ENCODE assay signal across 23 mouse cellular contexts in genomic region chr12:100022490-100022889, GRCm38 (mm10). TPM values are rescaled to one million over a fixed set of nuclear protein-coding genes. Genes with fewer than 3 reads are reported as not detected.
DNase-seq lines count a peak whose midpoint lies in the region; ATAC-seq lines count a peak whose summit lies in the region.
"Had no signal": no experiment of that assay in that cellular context is flagged by ENCODE, and none has a peak within 500 bp of the region (broad histone marks: within the 10 kb centered on the region; RNA-seq: fewer than 3 reads in every experiment).

No protein-coding gene starts in this region.

- no peaks in the 10 kb centered on the region for H3K4me1 ChIP-seq in heart, embryonic 11.5 days (ENCODE audit: control insufficient read depth, insufficient read depth, low read length)
- no peaks in the 10 kb centered on the region for H3K4me1 ChIP-seq in midbrain, embryonic 14.5 days (ENCODE audit: control insufficient read depth, insufficient read depth, low read length)
- H3K4me1 ChIP-seq: embryonic facial prominence, embryonic 13.5 days; heart, embryonic 15.5 days; limb, embryonic 10.5 days; liver, embryonic 13.5 days had no signal

- no peak overlapping the region for H3K4me2 ChIP-seq in heart, embryonic 11.5 days
- H3K4me2 ChIP-seq in midbrain, embryonic 14.5 days (ENCODE audit: low read length): no peak overlapping the region
- H3K4me2 ChIP-seq: embryonic facial prominence, embryonic 13.5 days; forebrain, embryonic 15.5 days; heart, embryonic 15.5 days; liver, embryonic 13.5 days; lung, embryonic 15.5 days; neural tube, embryonic 15.5 days had no signal

- no peak overlapping the region for H3K4me3 ChIP-seq in heart, embryonic 11.5 days (ENCODE audit: low read depth, low read length)
- H3K4me3 ChIP-seq in midbrain, embryonic 14.5 days (replicated peaks; ENCODE audit: low read depth, low read length): no peak overlapping the region
- H3K4me3 ChIP-seq: embryonic facial prominence, embryonic 13.5 days; forebrain, embryonic 15.5 days; heart, embryonic 15.5 days; limb, embryonic 10.5 days; liver, embryonic 13.5 days; lung, embryonic 15.5 days; megakaryocyte, embryonic 14.5 days; neural tube, embryonic 15.5 days had no signal

- ATAC-seq in heart, embryonic 11.5 days (replicated peaks; ENCODE audit: insufficient number of reproducible peaks, low FRiP score, low TSS enrichment): no peak
- ATAC-seq in megakaryocyte, adult 5-6 weeks (ENCODE audit: poor library complexity, severe bottlenecking): peak; percentile 74
- ATAC-seq in midbrain, embryonic 14.5 days (ENCODE audit: low FRiP score, low TSS enrichment): no peak
- ATAC-seq: forebrain, embryonic 15.5 days; midbrain, embryonic 16.5 days had no signal

- no peaks in the 10 kb centered on the region for H3K36me3 ChIP-seq in heart, embryonic 11.5 days (ENCODE audit: control insufficient read depth, insufficient read depth, low read length)
- H3K36me3 ChIP-seq in midbrain, embryonic 14.5 days (ENCODE audit: control insufficient read depth, insufficient read depth, low read length): no peaks in the 10 kb centered on the region
- H3K36me3 ChIP-seq: embryonic facial prominence, embryonic 13.5 days; forebrain, embryonic 15.5 days; heart, embryonic 15.5 days; limb, embryonic 10.5 days; liver, embryonic 13.5 days; lung, embryonic 15.5 days; neural tube, embryonic 15.5 days had no signal

- intact Hi-C loops in left cerebral cortex, postnatal 36 days (cut with DNase I): no loop called here

- H3K27me3 ChIP-seq in heart, embryonic 11.5 days (ENCODE audit: control insufficient read depth, insufficient read depth, low read length): no peaks in the 10 kb centered on the region
- no peaks in the 10 kb centered on the region for H3K27me3 ChIP-seq in midbrain, embryonic 14.5 days (ENCODE audit: control insufficient read depth, insufficient read depth, low read length)
- H3K27me3 ChIP-seq: embryonic facial prominence, embryonic 13.5 days; forebrain, embryonic 15.5 days; heart, embryonic 15.5 days; liver, embryonic 13.5 days; lung, embryonic 15.5 days; neural tube, embryonic 15.5 days had no signal

- peak; percentile 11 for DNase-seq in heart, adult 8-10 months (ENCODE audit: low spot score)
- peak; percentile 14 to 43 for DNase-seq in urinary bladder, postnatal 4 days (ENCODE audit: low spot score in 2 of 2)
- DNase-seq in urinary bladder, postnatal 25 days (ENCODE audit: low spot score): no peak
- DNase-seq in left cerebral cortex, postnatal 36 days (ENCODE audit: low spot score in 2 of 2): no peak
- DNase-seq in midbrain, embryonic 14.5 days: no peak
- DNase-seq: adrenal gland, adult 2 months; cerebellum, adult 9-11 months; gastrocnemius, postnatal 25 days; kidney, adult 18-20 months; kidney, postnatal 10 days; liver, embryonic 13.5 days; thymus, postnatal 14 days had no signal

- H3K9ac ChIP-seq in heart, embryonic 11.5 days (ENCODE audit: low read depth, low read length): no peak overlapping the region
- H3K9ac ChIP-seq in midbrain, embryonic 14.5 days (replicated peaks; ENCODE audit: low read length): no peak overlapping the region
- H3K9ac ChIP-seq: embryonic facial prominence, embryonic 13.5 days; forebrain, embryonic 15.5 days; heart, embryonic 15.5 days; liver, embryonic 13.5 days; lung, embryonic 15.5 days; neural tube, embryonic 15.5 days had no signal

- 64% methylated on average over 5 of the region's 5 CpGs for WGBS in heart, embryonic 11.5 days (ENCODE audit: insufficient replicate concordance)
- WGBS in midbrain, embryonic 14.5 days: 84% methylated on average over 5 of the region's 5 CpGs

- no peaks in the 10 kb centered on the region for H3K9me3 ChIP-seq in heart, embryonic 11.5 days (replicated peaks; ENCODE audit: control insufficient read depth, low read length)
- H3K9me3 ChIP-seq in midbrain, embryonic 14.5 days (ENCODE audit: control insufficient read depth, low read length): no peaks in the 10 kb centered on the region
- H3K9me3 ChIP-seq: embryonic facial prominence, embryonic 13.5 days; forebrain, embryonic 15.5 days; heart, embryonic 15.5 days; limb, embryonic 10.5 days; liver, embryonic 13.5 days; lung, embryonic 15.5 days; megakaryocyte, embryonic 14.5 days; neural tube, embryonic 15.5 days had no signal

- no peak overlapping the region for H3K27ac ChIP-seq in heart, embryonic 11.5 days (ENCODE audit: low read depth, low read length)
- no peak overlapping the region for H3K27ac ChIP-seq in midbrain, embryonic 14.5 days (replicated peaks; ENCODE audit: low read depth, low read length)
- H3K27ac ChIP-seq: embryonic facial prominence, embryonic 13.5 days; forebrain, embryonic 15.5 days; heart, embryonic 15.5 days; limb, embryonic 10.5 days; liver, embryonic 13.5 days; lung, embryonic 15.5 days; neural tube, embryonic 15.5 days had no signal

RNA-seq across cellular contexts. Expression of gene Kcnk13, which starts 58.2 kb away (rescaled TPM):
- total RNA-seq in heart, adult 8-10 months (2022): under 1 TPM; 0.16 to 0.52 (median 0.34) TPM
- polyA plus RNA-seq in heart, embryonic 11.5 days (2014; fragmentation: Nextera tagmentation; extraction: Ambion mirVana): 0.17 and 0.37 TPM in 2 replicates
- 0.16 and 0.23 TPM in 2 replicates for total RNA-seq in megakaryocyte, adult 5-6 weeks (2015)
- 0.16 and 0.40 TPM in 2 replicates for total RNA-seq in megakaryocyte, adult 5-6 weeks (2017)
- total RNA-seq in left cerebral cortex, postnatal 36 days (2021): 1 to 10 TPM; 7.5 to 8.2 TPM
- polyA plus RNA-seq in midbrain, embryonic 14.5 days (2014; fragmentation: Nextera tagmentation; extraction: Ambion mirVana): 0.24 and 0.79 TPM in 2 replicates
- total RNA-seq: hematopoietic stem cell, adult 5-6 weeks had no signal

Comparison
In these comparisons a context has a peak if more than half of its experiments do, and no peak if none do; other contexts are left out.
1. DNase-seq: peak in heart, adult 8-10 months (single experiment) and urinary bladder, postnatal 4 days (2 of 2); none in urinary bladder, postnatal 25 days (single experiment), left cerebral cortex, postnatal 36 days (0 of 2) and midbrain, embryonic 14.5 days (single experiment).
2. RNA of gene Kcnk13, which starts 58.2 kb away (total RNA-seq): 7.5 to 8.2 TPM in left cerebral cortex, postnatal 36 days; 0.16 to 0.52 TPM in heart, adult 8-10 months and 0.16 to 0.40 TPM in megakaryocyte, adult 5-6 weeks; every median in the first group is over 4 times any median in the second.